Mouse (Mus musculus): ENCODE data around the gene Peli3.

GRCm38 (mm10) chr19:4990256-4990625 lies 47.3 kb upstream of the Peli3 start, which contains the start of gene Npas4:
- TF ChIP-seq CTCF (IDR thresholded peaks at IDR 0.05; ENCODE audit: extremely low read depth, insufficient read length, insufficient replicate concordance, low read depth, low read length) (no peak), POLR2A (IDR thresholded peaks at IDR 0.05; ENCODE audit: low read depth, low read length) (no peak)

Measured in small intestine, adult 2 months (tissue).